Mouse (Mus musculus): ENCODE data around the gene Iqsec3. TPM values are rescaled to one million over a fixed set of nuclear protein-coding genes. Genes with fewer than 3 reads are reported as not detected.

Gene Iqsec3
- polyA plus RNA-seq, 1 experiment from 2014 or later: not detected

Small RNA genes within 50 kb of the gene (microRNA-seq; reads per million reads assigned to microRNA genes)
- not detected for gene Gm24855

Other genes with a start within 250 kb of the Iqsec3 start
- gene Usp18, start 227.8 kb downstream of the Iqsec3 start, polyA plus RNA-seq (2016; fragmentation: Nextera tagmentation; extraction: Ambion mirVana): 1.5 and 1.8 TPM in 2 replicates
- gene Slc6a13, start 173.5 kb downstream of the Iqsec3 start, polyA plus RNA-seq (2016; fragmentation: Nextera tagmentation; extraction: Ambion mirVana): 6.9 and 8.7 TPM in 2 replicates
- not detected in 2 replicates for gene Slc6a12, start 130.6 kb downstream of the Iqsec3 start, polyA plus RNA-seq (2016; fragmentation: Nextera tagmentation; extraction: Ambion mirVana)
- gene A2m, start 161.7 kb upstream of the Iqsec3 start, polyA plus RNA-seq (2016; fragmentation: Nextera tagmentation; extraction: Ambion mirVana): 1.7 and 2.2 TPM in 2 replicates